Mouse (Mus musculus): ENCODE data around the gene Cry2. TPM values are rescaled to one million over a fixed set of nuclear protein-coding genes. Genes with fewer than 3 reads are reported as not detected.
A peak's percentile ranks its signal among the peaks of the same experiment; 100 is the strongest.

Gene Cry2
- polyA plus RNA-seq, 1 experiment from 2014 or later, result 17.8 TPM

DNA sequence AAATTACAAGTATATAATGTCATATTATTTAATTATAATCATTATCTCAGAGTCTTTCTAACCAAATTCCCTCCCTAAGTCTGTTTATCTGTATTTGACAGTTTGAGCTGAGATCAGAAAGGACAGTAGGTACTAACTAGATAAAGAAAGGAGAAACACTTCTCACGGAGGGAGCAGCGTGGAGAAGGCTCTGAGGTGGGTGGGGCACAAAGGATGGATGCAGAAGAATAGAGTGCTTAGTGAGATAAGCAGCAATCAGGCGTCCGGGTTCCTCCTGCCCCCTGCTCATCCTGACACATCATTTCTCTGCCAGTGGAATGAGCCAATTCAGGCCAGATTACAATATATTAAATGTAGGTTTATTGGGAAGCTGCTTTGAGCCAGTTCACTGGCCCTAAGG, 10.5 kb upstream of the Cry2 start:
- Histone ChIP-seq H3K27ac (replicated peaks in 1 of 2; ENCODE audit: control insufficient read depth in 1 of 2, insufficient read depth in 1 of 2, low read depth in 2 of 2, low read length in 2 of 2) (no peak overlapping the region), H3K4me1 (ENCODE audit: control insufficient read depth in 2 of 2, insufficient read depth in 2 of 2, low read length in 2 of 2) (peaks cover 5 to 11% of the 10 kb centered on the region in 2 experiments; a peak in 3 of 4 replicates), H3K4me3 (ENCODE audit: control insufficient read depth in 1 of 2, insufficient read depth in 1 of 2, low read depth in 1 of 2, low read length in 2 of 2) (no peak overlapping the region), H3K9ac (ENCODE audit: low read length) (no peak overlapping the region), H3K9me3 (ENCODE audit: control insufficient read depth, low read length) (no peaks in the 10 kb centered on the region), H3K36me3 (ENCODE audit: control insufficient read depth, insufficient read depth, low read length) (no peaks in the 10 kb centered on the region), H3K4me2 (ENCODE audit: low read length) (no peak overlapping the region), H3K27me3 (ENCODE audit: control insufficient read depth, insufficient read depth, low read length) (no peaks in the 10 kb centered on the region)
- ATAC-seq (ENCODE audit: insufficient number of reproducible peaks, insufficient read depth, low FRiP score, low read depth), result no peak
- 14% methylated on average over 4 of the region's 4 CpGs for WGBS

DNA sequence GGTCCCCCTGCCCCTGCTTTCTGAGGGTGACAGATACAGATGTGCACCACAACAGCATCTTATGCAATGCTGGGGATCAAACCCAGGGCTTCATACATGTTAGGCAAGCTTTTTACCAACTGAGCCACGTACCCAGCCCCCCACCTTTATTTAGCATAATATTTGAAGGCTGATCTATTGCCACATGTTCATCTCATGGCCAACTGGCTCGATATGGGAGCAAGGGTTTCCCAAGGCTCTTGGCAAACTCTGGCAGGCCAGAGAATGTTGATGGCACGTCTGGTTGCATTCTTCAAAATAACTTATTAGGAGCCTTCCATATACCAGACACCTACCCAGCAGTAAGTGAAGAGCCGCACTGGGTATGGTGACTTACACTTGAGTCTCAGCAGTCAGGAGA, 9.5 kb upstream of the Cry2 start:
- no peak for ATAC-seq (ENCODE audit: insufficient number of reproducible peaks, insufficient read depth, low FRiP score, low read depth)
- H3K4me1 ChIP-seq (ENCODE audit: control insufficient read depth in 2 of 2, insufficient read depth in 2 of 2, low read length in 2 of 2), result peaks cover 5 to 11% of the 10 kb centered on the region in 2 experiments; a peak in 3 of 4 replicates
- no peak overlapping the region for H3K4me3 ChIP-seq (ENCODE audit: control insufficient read depth in 1 of 2, insufficient read depth in 1 of 2, low read depth in 1 of 2, low read length in 2 of 2)
- H3K9ac ChIP-seq (ENCODE audit: low read length), result no peak overlapping the region
- no peaks in the 10 kb centered on the region for H3K9me3 ChIP-seq (ENCODE audit: control insufficient read depth, low read length)
- 74% methylated on average over 4 of the region's 4 CpGs for WGBS
- H3K27me3 ChIP-seq (ENCODE audit: control insufficient read depth, insufficient read depth, low read length), result no peaks in the 10 kb centered on the region; the same call in 1 of the 2 replicates
- H3K27ac ChIP-seq (replicated peaks in 1 of 2; ENCODE audit: control insufficient read depth in 1 of 2, insufficient read depth in 1 of 2, low read depth in 2 of 2, low read length in 2 of 2), result no peak overlapping the region
- H3K36me3 ChIP-seq (ENCODE audit: control insufficient read depth, insufficient read depth, low read length), result no peaks in the 10 kb centered on the region
- no peak overlapping the region for H3K4me2 ChIP-seq (ENCODE audit: low read length)

DNA sequence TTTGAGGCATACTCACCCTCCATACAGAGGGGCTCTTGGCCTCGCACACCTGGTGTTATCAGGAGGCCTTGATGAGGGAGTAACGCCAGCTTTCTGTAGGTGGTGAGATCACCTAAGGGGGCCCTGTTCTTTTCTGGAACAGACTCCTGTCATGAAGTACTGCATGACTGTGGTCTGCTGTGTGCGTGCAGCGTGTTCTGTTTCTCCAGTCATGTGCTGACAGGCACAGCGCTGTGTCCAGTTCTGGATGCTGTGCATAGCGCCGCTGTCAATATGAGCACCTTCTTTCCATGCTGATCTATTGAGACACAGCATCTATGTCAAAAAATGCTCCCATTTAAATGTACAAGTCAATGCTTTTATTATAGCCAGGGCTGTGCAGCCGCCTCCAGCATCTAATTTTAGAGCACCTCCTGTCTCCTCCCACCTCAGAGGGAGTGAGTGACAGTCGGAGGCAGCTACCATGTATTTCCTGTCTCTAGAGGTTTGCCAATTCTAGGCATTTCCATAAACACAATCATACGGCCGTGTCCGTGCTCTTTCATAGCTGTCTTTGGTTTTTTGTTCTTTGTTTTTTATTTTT, 8.7 kb upstream of the Cry2 start:
- peak overlapping the region; percentile 7; the same call in 1 of the 2 replicates for H3K9ac ChIP-seq (ENCODE audit: low read length)
- H3K27ac ChIP-seq (replicated peaks in 1 of 2; ENCODE audit: control insufficient read depth in 1 of 2, insufficient read depth in 1 of 2, low read depth in 2 of 2, low read length in 2 of 2), result no peak overlapping the region
- ATAC-seq (ENCODE audit: insufficient number of reproducible peaks, insufficient read depth, low FRiP score, low read depth), result no peak

GRCm38 (mm10) chr2:92440432-92440831, 6.6 kb upstream of the Cry2 start:
- no peak for ATAC-seq (ENCODE audit: insufficient number of reproducible peaks, insufficient read depth, low FRiP score, low read depth)
- 62% methylated on average over 6 of the region's 6 CpGs for WGBS
- no peak overlapping the region for H3K9ac ChIP-seq (ENCODE audit: low read length)

More for the DNA sequence above, 8.7 kb upstream of the Cry2 start:
- 38% methylated on average over 12 of the region's 12 CpGs for WGBS
- no peaks in the 10 kb centered on the region; the same call in 1 of the 2 replicates for H3K27me3 ChIP-seq (ENCODE audit: control insufficient read depth, insufficient read depth, low read length)
- H3K4me2 ChIP-seq (ENCODE audit: low read length), result 0 out of 2 replicates have a peak overlapping the region, but pooled peaks have one; percentile 30
- H3K36me3 ChIP-seq (ENCODE audit: control insufficient read depth, insufficient read depth, low read length), result no peaks in the 10 kb centered on the region
- no peaks in the 10 kb centered on the region for H3K9me3 ChIP-seq (ENCODE audit: control insufficient read depth, low read length)
- H3K4me1 ChIP-seq (ENCODE audit: control insufficient read depth in 2 of 2, insufficient read depth in 2 of 2, low read length in 2 of 2), result peaks cover 5 to 13% of the 10 kb centered on the region in 2 experiments; a peak in 3 of 4 replicates
- no peak overlapping the region for H3K4me3 ChIP-seq (ENCODE audit: control insufficient read depth in 1 of 2, insufficient read depth in 1 of 2, low read depth in 1 of 2, low read length in 2 of 2)

DNA sequence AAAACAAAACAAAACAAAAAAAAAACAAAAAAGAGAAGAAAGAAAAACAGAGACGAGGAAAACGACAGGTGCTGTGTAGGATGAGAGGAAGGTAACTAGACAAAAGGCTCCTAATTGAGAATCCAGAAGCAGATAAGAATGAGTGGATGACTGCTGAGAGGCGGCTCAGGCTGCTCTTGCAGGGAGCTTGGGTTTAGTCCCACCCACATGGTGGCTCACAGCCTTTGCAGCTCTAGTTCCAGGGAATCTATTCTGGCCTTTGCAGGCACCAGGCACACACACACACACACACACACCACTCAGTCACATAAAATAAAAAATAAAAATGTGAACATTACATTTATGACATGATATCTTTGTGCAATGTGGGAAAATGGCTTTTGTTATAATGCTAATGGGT, 4.7 kb upstream of the Cry2 start:
- Histone ChIP-seq H3K36me3 (ENCODE audit: control insufficient read depth, insufficient read depth, low read length) (no peaks in the 10 kb centered on the region), H3K27ac (replicated peaks in 1 of 2; ENCODE audit: control insufficient read depth in 1 of 2, insufficient read depth in 1 of 2, low read depth in 2 of 2, low read length in 2 of 2) (no peak overlapping the region), H3K9me3 (ENCODE audit: control insufficient read depth, low read length) (peaks cover 3% of the 10 kb centered on the region; the same call in 1 of the 2 replicates), H3K27me3 (ENCODE audit: control insufficient read depth, insufficient read depth, low read length) (peaks cover 6% of the 10 kb centered on the region), H3K4me1 (ENCODE audit: control insufficient read depth in 2 of 2, insufficient read depth in 2 of 2, low read length in 2 of 2) (peaks cover 5 to 16% of the 10 kb centered on the region in 2 experiments; a peak in 3 of 4 replicates), H3K4me3 (ENCODE audit: control insufficient read depth in 1 of 2, insufficient read depth in 1 of 2, low read depth in 1 of 2, low read length in 2 of 2) (no peak overlapping the region), H3K9ac (ENCODE audit: low read length) (no peak overlapping the region), H3K4me2 (ENCODE audit: low read length) (no peak overlapping the region)
- ATAC-seq (ENCODE audit: insufficient number of reproducible peaks, insufficient read depth, low FRiP score, low read depth), result no peak
- 44% methylated on average over 3 of the region's 3 CpGs for WGBS

More at GRCm38 (mm10) chr2:92440432-92440831, 6.6 kb upstream of the Cry2 start:
- H3K27ac ChIP-seq (replicated peaks in 1 of 2; ENCODE audit: control insufficient read depth in 1 of 2, insufficient read depth in 1 of 2, low read depth in 2 of 2, low read length in 2 of 2), result no peak overlapping the region
- H3K36me3 ChIP-seq (ENCODE audit: control insufficient read depth, insufficient read depth, low read length), result no peaks in the 10 kb centered on the region
- H3K4me2 ChIP-seq (ENCODE audit: low read length), result no peak overlapping the region
- H3K9me3 ChIP-seq (ENCODE audit: control insufficient read depth, low read length), result peaks cover 3% of the 10 kb centered on the region; the same call in 1 of the 2 replicates
- H3K4me1 ChIP-seq (ENCODE audit: control insufficient read depth in 2 of 2, insufficient read depth in 2 of 2, low read length in 2 of 2), result peaks cover 5 to 13% of the 10 kb centered on the region in 2 experiments; a peak in 3 of 4 replicates
- no peak overlapping the region for H3K4me3 ChIP-seq (ENCODE audit: control insufficient read depth in 1 of 2, insufficient read depth in 1 of 2, low read depth in 1 of 2, low read length in 2 of 2)
- peaks cover 3% of the 10 kb centered on the region; the same call in 1 of the 2 replicates for H3K27me3 ChIP-seq (ENCODE audit: control insufficient read depth, insufficient read depth, low read length)

GRCm38 (mm10) chr2:92437875-92438274, 4.0 kb upstream of the Cry2 start:
- H3K36me3 ChIP-seq (ENCODE audit: control insufficient read depth, insufficient read depth, low read length), result no peaks in the 10 kb centered on the region
- H3K9me3 ChIP-seq (ENCODE audit: control insufficient read depth, low read length), result peaks cover 3% of the 10 kb centered on the region; the same call in 1 of the 2 replicates
- H3K27me3 ChIP-seq (ENCODE audit: control insufficient read depth, insufficient read depth, low read length), result peaks cover 6% of the 10 kb centered on the region
- H3K4me1 ChIP-seq (ENCODE audit: control insufficient read depth in 2 of 2, insufficient read depth in 2 of 2, low read length in 2 of 2), result peaks cover 7 to 21% of the 10 kb centered on the region in 2 experiments
- H3K4me2 ChIP-seq (ENCODE audit: low read length), result peak overlapping the region; percentile 50
- no peak for ATAC-seq (ENCODE audit: insufficient number of reproducible peaks, insufficient read depth, low FRiP score, low read depth)
- H3K27ac ChIP-seq (replicated peaks in 1 of 2; ENCODE audit: control insufficient read depth in 1 of 2, insufficient read depth in 1 of 2, low read depth in 2 of 2, low read length in 2 of 2), result no peak overlapping the region
- H3K4me3 ChIP-seq (ENCODE audit: control insufficient read depth in 1 of 2, insufficient read depth in 1 of 2, low read depth in 1 of 2, low read length in 2 of 2), result no peak overlapping the region
- no peak overlapping the region for H3K9ac ChIP-seq (ENCODE audit: low read length)
- WGBS, result under 1% methylated on average over 5 of the region's 5 CpGs

GRCm38 (mm10) chr2:92437366-92437765, 3.5 kb upstream of the Cry2 start:
- 70% methylated on average over 4 of the region's 4 CpGs for WGBS
- H3K4me3 ChIP-seq (ENCODE audit: control insufficient read depth in 1 of 2, insufficient read depth in 1 of 2, low read depth in 1 of 2, low read length in 2 of 2), result no peak overlapping the region
- peaks cover 3% of the 10 kb centered on the region; the same call in 1 of the 2 replicates for H3K9me3 ChIP-seq (ENCODE audit: control insufficient read depth, low read length)
- peaks cover 9 to 22% of the 10 kb centered on the region in 2 experiments for H3K4me1 ChIP-seq (ENCODE audit: control insufficient read depth in 2 of 2, insufficient read depth in 2 of 2, low read length in 2 of 2)
- H3K4me2 ChIP-seq (ENCODE audit: low read length), result no peak overlapping the region
- H3K27ac ChIP-seq (replicated peaks in 1 of 2; ENCODE audit: control insufficient read depth in 1 of 2, insufficient read depth in 1 of 2, low read depth in 2 of 2, low read length in 2 of 2), result no peak overlapping the region
- no peak overlapping the region for H3K9ac ChIP-seq (ENCODE audit: low read length)
- H3K36me3 ChIP-seq (ENCODE audit: control insufficient read depth, insufficient read depth, low read length), result no peaks in the 10 kb centered on the region
- peaks cover 6% of the 10 kb centered on the region for H3K27me3 ChIP-seq (ENCODE audit: control insufficient read depth, insufficient read depth, low read length)
- no peak for ATAC-seq (ENCODE audit: insufficient number of reproducible peaks, insufficient read depth, low FRiP score, low read depth)
